Mouse (Mus musculus): ENCODE results near the gene Taok3.
A peak's percentile ranks its signal among the peaks of the same experiment; 100 is the strongest.

Taok3 gene

DNA sequence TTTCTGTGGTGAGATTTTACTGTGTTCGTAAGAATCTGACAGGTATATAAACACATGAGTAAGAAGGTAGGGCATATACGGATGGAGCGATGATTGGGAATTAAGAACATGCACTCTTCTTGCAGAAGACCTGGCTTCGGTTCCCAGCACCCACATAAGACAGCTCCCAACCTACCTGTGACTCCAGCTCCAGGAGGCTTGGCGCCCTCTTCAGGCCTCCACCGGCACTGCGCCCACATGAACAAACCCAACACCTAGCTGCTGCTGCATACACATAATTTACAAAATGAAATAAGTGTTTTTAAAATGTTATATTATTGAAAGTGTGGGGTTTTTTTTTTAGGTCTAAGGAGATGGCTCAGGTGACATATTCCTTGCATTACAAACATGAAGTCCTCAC lies 65.7 kb downstream of the Taok3 start:
- DNase-seq: no peak

GRCm38 (mm10) chr5:117192061-117192460 lies 72.1 kb downstream of the Taok3 start:
- DNase-seq: no peak

- DNase-seq: no peak
Observed at GRCm38 (mm10) chr5:117193748-117194147, 73.8 kb downstream of the Taok3 start.

DNA sequence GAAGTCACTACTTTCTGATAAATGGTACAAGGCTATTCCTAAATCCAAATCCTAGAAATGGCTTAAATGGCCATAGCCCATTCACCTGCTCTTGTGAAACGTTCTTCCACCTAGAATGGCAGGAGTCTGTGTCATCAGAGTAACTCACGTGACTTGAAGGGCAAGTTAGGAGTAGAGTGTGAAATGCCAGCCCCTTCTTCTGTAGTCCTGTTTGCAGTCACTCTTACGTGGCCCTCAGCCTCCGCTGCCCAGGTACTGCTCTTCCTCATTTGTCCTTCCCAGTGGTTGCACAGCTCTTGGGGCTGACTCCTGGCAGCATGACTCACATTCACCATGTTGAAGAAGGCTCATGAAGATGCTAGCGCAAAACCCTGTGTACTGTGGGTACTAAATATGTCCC lies 74.7 kb downstream of the Taok3 start:
- DNase-seq: no peak

- no peak for DNase-seq
Observed at GRCm38 (mm10) chr5:117196551-117196950, 76.6 kb downstream of the Taok3 start.

DNA sequence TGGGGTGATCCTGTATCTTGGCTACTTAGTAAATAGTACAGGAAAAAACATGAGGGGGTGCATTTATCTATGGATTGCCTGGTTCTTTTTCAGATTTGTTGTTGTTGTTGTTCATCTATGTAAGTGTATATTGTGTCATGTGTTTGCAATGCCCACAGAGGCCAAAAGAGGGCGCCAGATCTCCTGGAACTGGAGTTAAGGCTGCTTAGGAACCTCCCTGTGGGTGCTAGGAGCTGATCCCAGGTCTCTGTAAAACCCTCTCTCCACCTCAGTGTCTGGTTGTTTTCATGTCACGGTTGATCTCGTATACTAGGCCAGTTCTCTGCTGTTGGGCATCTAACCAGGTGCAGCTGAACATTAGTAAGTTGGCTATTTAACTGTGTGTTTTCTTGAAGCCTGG lies 78.5 kb downstream of the Taok3 start:
- DNase-seq: no peak

GRCm38 (mm10) chr5:117207286-117207685 lies 87.4 kb downstream of the Taok3 start:
- no peak for DNase-seq

GRCm38 (mm10) chr5:117214016-117214415 lies 94.1 kb downstream of the Taok3 start:
- DNase-seq: no peak

DNA sequence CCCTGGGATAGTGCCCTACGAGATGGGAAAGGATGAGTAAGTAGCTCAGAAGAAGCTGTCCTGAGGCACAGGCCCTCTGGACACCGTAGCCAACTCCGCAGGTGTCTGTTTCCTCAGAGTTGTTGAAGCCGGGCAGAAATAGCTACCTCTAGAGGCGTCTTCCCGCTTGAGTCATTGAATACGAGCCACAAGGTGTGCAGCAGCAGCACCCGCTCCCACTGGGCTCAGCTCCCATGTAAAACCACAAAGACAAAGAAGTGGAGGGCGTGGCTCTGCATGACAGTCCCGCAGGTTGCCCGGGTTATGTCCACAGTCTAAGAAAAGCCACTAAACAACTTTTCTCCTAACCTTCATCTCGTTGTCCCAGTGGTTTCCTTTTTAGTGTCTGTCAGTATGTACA lies 111.1 kb downstream of the Taok3 start:
- DNase-seq: no peak

GRCm38 (mm10) chr5:117236540-117236939 lies 116.6 kb downstream of the Taok3 start:
- no peak for DNase-seq

DNA sequence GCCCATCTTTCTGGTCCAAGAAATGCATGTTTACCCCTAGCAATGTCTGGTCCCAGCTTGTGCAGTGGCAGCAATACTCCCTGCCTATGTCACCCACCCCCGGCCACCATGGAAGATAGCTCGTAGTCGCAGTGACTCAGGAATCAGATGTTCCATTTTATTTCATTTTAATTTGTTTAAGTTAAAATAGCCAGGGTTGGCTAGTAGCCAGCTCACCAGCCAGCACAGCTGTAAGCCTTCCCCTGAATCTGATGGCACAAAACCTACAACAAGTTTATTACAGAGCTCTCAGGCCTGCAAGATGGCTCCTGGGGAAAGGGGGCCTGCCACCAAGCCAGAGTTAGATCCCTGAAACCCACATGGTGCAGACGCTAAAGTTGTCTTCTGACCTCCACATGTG lies 119.2 kb downstream of the Taok3 start:
- no peak for DNase-seq

GRCm38 (mm10) chr5:117240321-117240731 lies 120.4 kb downstream of the Taok3 start:
- peak; percentile 52 for DNase-seq

GRCm38 (mm10) chr5:117240761-117241322 lies 120.9 kb downstream of the Taok3 start:
- DNase-seq: peak; percentile 53

DNA sequence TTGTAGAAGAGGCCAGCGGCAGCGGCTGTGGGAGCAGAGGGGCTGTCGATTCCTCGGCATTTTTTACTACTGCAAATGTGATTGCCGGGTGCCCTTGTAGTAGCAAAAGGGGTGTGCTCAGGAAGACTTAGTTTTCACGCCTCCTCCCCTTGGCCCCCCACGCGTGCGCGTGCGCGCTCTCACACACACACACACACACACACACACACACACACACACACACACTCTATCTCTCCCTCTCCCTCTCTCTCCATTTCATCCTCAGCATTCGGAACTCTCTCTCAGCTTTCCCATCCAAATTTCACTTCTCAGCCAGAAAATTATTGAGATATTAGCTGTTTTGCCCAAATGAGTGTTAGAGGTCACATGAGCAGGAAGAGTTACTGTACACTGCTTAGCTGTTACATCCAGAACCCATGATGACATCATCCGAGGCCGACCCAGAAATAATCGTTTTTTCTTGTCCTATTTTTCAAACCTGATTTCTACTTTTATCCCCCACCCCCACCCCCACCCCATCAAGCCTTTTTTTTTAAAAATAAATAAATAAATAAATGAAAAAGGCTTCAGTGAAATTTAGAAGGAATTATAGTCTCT lies 122.1 kb downstream of the Taok3 start:
- DNase-seq: peak; percentile 43

- DNase-seq: peak; percentile 50
Observed at GRCm38 (mm10) chr5:117242671-117243478, 122.9 kb downstream of the Taok3 start.

DNA sequence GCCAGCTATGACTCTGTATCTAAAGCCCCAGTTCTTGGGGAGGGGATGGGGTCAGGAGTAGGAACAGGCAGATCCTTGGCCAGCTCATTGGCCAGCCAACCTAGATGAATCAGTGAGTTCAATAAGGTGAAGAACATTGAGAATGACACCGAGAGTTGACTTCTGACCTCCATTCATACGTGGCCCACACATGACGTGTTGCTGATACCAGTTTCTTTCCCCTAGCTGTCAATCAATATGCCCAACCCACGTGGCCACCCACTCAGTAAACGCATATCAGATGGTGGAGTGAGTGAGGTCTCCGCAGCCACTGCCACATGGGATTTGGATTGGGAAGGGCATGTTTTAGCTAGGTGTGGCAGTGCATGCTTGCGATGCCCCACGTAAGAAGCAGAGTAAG lies 125.2 kb downstream of the Taok3 start:
- no peak for DNase-seq

DNA sequence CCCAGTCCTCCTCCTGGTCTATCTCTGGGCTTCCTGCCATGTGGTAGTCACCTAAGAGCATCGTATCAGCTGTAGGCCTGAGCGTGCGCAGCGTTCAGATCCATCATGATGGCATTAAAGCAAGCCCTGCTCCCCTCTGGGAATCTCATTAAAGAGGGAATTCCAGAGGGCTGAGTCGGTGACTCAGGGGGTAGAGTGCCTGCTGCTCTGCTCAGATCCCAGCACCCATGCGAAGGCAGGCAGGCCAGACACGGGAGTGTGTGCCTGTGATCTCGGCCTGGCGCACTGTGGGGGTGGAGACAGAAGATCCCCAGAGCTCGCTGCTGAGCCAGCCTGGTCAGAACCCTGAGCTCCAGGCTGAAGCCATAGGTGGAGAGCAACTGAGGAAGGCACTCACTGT lies 128.4 kb downstream of the Taok3 start:
- DNase-seq: no peak

- DNase-seq: no peak
Observed at GRCm38 (mm10) chr5:117250796-117251195, 130.9 kb downstream of the Taok3 start.

DNA sequence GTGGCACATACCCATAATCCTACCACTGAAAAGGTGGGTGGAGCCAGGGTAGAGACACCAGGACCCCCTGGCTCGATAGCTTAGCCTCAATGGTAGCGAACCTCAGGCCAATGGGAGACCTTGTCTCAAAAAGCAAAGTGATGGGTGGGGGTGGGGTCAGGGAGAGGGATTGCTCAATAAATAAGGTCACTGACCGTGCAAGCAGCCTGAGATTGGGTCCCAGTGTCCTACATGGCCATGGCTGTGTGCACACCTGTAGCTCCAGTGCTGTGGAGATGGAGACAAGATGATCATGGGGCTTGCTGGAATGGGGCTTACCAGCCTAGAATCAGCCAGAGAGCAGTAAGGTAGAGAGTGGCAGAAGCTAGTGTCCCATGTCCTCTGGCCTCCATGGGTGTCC lies 131.8 kb downstream of the Taok3 start:
- DNase-seq: no peak

- DNase-seq: no peak
Observed at GRCm38 (mm10) chr5:117258276-117258675, 138.3 kb downstream of the Taok3 start.

DNA sequence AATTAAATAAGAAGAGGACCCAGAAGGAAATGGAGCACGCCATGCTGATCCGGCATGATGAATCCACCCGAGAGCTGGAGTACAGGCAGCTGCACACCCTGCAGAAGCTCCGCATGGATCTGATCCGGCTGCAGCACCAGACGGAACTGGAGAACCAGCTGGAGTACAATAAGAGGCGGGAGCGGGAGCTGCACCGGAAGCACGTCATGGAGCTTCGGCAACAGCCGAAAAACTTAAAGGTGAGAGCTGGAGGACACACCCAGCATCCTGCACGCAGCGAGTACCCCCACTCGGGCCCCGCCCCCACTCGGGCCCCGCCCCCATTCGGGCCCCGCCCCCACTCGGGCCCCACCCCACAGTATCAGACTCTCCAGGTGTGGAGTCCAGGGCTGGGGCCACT lies 143.6 kb downstream of the Taok3 start:
- DNase-seq: no peak

- DNase-seq: no peak
Observed at GRCm38 (mm10) chr5:117264701-117265100, 144.8 kb downstream of the Taok3 start.

- DNase-seq: no peak
Observed at GRCm38 (mm10) chr5:117267913-117268312, 148.0 kb downstream of the Taok3 start.

- DNase-seq: no peak
Observed at GRCm38 (mm10) chr5:117268749-117269148, 148.8 kb downstream of the Taok3 start.
